Mouse (Mus musculus) kidney, embryonic 16.5 days (tissue): Measurements from ENCODE around the gene Gon4l. TPM values are rescaled to one million over a fixed set of nuclear protein-coding genes. Genes with fewer than 3 reads are reported as not detected.

Source experiments
- ATAC-seq: fragments of 200-750 bp; cut with Nextera tagmentation; 2 replicates; pipeline ENCODE4 v1.8.0; 2017; ENCODE audit warnings: moderate TSS enrichment; ENCODE audit not compliant: low FRiP score, low TSS enrichment
- H3K27ac ChIP-seq: fragments of 300-500 bp; sonication (generic); 2 replicates; pipeline ENCODE4 v1.5.1; 2014; ENCODE audit warnings: low read length
- H3K27me3 ChIP-seq: fragments of 300-500 bp; sonication (generic); 2 replicates; pipeline ENCODE4 v1.6.1; 2014; ENCODE audit warnings: low read length, control low read depth, mixed read lengths; ENCODE audit not compliant: insufficient read depth
- H3K36me3 ChIP-seq: fragments of 300-500 bp; sonication (generic); 2 replicates; pipeline ENCODE4 v1.6.1; 2014; ENCODE audit warnings: low read length, control low read depth, mixed read lengths; ENCODE audit not compliant: insufficient read depth
- H3K4me1 ChIP-seq: fragments of 300-500 bp; sonication (generic); 2 replicates; pipeline ENCODE4 v1.6.1; 2014; ENCODE audit warnings: low read length, control low read depth, mixed read lengths; ENCODE audit not compliant: insufficient read depth
- H3K4me2 ChIP-seq: fragments of 300-500 bp; sonication (generic); replicated peaks from 2 replicates; pipeline ENCODE4 v1.6.1; 2014; ENCODE audit warnings: low read depth, low read length
- H3K4me3 ChIP-seq: fragments of 300-500 bp; sonication (generic); 2 replicates; pipeline ENCODE4 v1.5.1; 2014; ENCODE audit warnings: mild to moderate bottlenecking, low read length
- H3K9ac ChIP-seq: fragments of 300-500 bp; sonication (generic); replicated peaks from 2 replicates; pipeline ENCODE4 v1.6.1; 2014; ENCODE audit warnings: low read length
- H3K9me3 ChIP-seq: fragments of 300-500 bp; sonication (generic); 2 replicates; pipeline ENCODE4 v1.6.1; 2016; ENCODE audit warnings: low read length, control low read depth
- WGBS: fragments of 180-500 bp; shearing (Covaris S2); extraction: QIAGEN DNeasy Blood & Tissue Kit; methylation state at CpG from one replicate; pipeline ENCODE4 v1.1.7; 2014; 5-methylcytosine and 5-hydroxymethylcytosine counted together
- polyA plus RNA-seq: library from polyadenylated mRNA; unstranded; fragments of >200 nt; fragmentation: Nextera tagmentation; extraction: Ambion mirVana; gene quantifications from 2 replicates; pipeline ENCODE4 v1.2.1, GENCODE M21; 2015

Gon4l gene
- polyA plus RNA-seq, 1 experiment from 2014 or later, result 11.3 TPM

DNA sequence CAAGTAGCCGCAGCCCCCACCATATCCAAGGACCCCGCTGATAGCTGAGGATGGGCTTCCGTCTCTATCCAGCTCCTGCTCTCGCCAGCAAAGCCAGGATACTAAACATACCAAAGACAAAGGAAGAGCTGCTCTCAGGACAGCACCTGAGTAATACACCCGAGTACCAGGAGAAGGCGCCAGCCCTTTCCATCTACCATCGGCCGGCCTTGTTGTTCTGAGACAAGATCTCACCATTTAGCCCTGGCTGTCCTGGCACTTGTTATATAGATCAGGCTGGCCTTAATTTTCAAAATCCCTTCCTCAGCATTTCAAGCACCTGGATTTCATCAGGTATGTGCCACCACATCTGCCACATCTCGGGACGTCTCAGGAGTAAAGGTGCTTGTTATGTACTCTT lies 104.0 kb downstream of the Gon4l start:
- H3K4me1 ChIP-seq, result no peaks in the 10 kb centered on the region; the same call in 1 of the 2 replicates
- H3K9me3 ChIP-seq, result no peaks in the 10 kb centered on the region
- WGBS, result 94% methylated on average over 10 of the region's 10 CpGs
- no peak overlapping the region for H3K4me3 ChIP-seq
- no peak for ATAC-seq
- H3K4me2 ChIP-seq, result no peak overlapping the region
- H3K36me3 ChIP-seq, result peaks cover 39% of the 10 kb centered on the region
- no peaks in the 10 kb centered on the region for H3K27me3 ChIP-seq
- no peak overlapping the region for H3K27ac ChIP-seq
- H3K9ac ChIP-seq, result no peak overlapping the region

DNA sequence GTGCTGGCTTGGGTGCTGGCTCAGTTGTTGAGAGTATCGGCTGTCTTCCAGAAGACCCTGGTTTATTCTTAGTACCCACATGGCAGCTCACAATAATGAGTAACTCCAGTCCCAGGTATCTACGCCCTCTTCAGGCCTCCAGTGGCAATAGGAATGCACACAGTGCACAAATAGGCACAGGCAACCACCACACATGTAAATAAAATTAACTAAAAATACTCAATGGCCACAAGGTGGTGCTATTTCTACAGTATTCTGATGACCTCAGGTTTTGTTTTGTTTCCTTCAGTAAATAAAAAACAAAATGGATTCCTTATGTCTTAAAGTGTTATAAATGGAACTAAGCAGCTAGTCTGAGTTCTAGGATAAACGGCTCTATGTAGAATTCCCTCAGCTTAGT lies 104.7 kb downstream of the Gon4l start:
- H3K9ac ChIP-seq, result no peak overlapping the region
- no peaks in the 10 kb centered on the region; the same call in 1 of the 2 replicates for H3K4me1 ChIP-seq
- no peak overlapping the region for H3K4me3 ChIP-seq
- 71% methylated on average over 3 of the region's 3 CpGs for WGBS
- H3K36me3 ChIP-seq, result peaks cover 33% of the 10 kb centered on the region
- no peak overlapping the region for H3K27ac ChIP-seq
- no peak overlapping the region for H3K4me2 ChIP-seq
- H3K27me3 ChIP-seq, result no peaks in the 10 kb centered on the region
- ATAC-seq, result no peak
- no peaks in the 10 kb centered on the region for H3K9me3 ChIP-seq

DNA sequence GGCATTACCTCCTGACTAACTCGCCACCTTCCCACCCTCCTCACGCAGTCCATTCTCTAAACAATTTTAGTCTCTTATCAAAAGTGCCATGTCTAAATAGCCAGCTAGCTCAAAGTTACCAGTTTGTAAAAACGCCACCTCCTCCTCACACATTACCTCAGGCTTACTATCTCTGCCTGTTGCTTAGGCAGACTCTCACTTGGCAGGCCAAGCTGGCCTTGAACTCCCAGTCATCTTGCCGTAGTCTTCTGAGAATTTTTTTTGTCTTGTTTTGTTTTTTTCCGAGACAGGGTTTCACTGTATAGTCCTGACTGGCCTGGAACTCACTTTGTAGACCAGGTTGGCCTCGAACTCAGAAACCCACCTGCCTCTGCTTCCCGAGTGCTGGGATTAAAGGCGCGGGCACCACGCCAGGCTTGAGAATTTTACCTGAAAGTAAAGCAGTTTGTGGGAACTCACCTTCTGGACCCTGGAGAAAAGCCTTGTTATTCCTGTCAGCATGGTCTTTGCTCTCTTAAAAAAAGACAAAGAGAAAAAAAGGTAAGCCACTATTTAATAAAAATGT lies 107.4 kb downstream of the Gon4l start:
- Histone ChIP-seq H3K9me3 (no peaks in the 10 kb centered on the region), H3K27ac (no peak overlapping the region), H3K36me3 (peaks cover 22% of the 10 kb centered on the region), H3K4me1 (no peaks in the 10 kb centered on the region; the same call in 1 of the 2 replicates), H3K27me3 (no peaks in the 10 kb centered on the region), H3K4me2 (no peak overlapping the region), H3K4me3 (no peak overlapping the region), H3K9ac (no peak overlapping the region)
- 92% methylated on average over 10 of the region's 10 CpGs for WGBS
- ATAC-seq, result no peak

DNA sequence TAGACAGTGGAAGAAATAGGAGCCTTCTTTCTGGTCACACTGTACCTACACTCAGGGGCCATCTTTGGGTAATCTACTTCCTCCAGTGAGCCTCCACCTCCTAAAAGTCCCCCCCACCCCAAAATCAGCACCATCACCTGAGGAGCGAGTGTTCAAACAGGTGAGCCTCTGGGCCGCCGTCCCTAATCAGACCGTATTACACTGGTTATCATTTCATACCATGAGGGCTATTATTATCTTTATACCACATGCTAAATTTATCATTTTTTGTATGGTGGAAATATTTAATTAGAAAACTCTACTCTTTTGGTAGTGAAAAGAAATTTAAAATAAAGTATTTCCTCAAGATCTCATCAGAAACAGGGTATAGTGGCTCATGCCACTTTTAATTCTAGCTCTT lies 109.1 kb downstream of the Gon4l start:
- peaks cover 16% of the 10 kb centered on the region for H3K4me1 ChIP-seq
- no peaks in the 10 kb centered on the region for H3K9me3 ChIP-seq
- H3K4me3 ChIP-seq, result no peak overlapping the region
- no peaks in the 10 kb centered on the region for H3K27me3 ChIP-seq
- H3K27ac ChIP-seq, result no peak overlapping the region
- ATAC-seq, result no peak
- 88% methylated on average over 4 of the region's 4 CpGs for WGBS
- H3K4me2 ChIP-seq, result no peak overlapping the region
- H3K36me3 ChIP-seq, result peaks cover 25% of the 10 kb centered on the region
- H3K9ac ChIP-seq, result no peak overlapping the region

DNA sequence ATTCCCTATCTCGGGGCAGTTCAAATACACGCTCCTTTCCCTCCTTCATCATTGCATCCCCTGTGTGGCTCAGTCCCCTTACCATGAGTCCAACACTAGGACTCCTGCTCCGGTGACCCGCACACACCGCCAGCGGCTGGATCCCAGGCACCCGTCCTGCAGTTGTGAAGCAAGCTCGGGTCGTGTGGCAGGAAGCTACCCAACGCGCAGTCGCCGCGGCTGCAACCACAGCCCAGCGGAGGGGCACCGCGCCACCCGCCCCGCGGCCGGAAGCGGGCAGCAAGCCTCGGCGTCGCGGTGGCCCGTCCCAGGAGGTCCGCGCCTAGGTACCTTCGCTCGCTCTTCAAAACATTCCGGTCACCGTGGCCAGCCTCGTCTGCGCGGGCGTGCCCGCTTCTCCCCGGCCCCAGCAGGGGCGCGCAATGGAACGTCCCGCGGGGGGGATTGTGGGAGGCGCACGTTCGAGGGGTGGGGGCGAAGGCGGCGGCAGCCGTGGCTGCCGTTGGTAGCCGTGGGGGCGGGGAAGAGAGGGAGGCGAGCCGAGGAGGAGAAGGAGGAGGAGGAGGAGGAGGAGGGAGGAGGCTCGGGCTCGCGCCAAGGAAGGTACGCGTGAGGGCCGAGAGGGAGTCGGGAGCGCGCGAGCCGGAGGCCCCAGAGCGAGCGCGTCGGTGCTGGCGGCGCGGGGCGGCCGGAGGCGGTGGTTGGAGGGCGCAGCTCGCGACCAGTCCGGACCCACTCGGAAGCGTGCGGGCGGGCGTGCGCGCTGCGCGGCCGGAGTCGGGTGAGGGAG lies 115.0 kb downstream of the Gon4l start:
- WGBS, result under 1% methylated on average over 47 of the region's 92 CpGs
- Histone ChIP-seq H3K4me1 (peaks cover 36% of the 10 kb centered on the region), H3K4me2 (peak overlapping the region; percentile 74), H3K4me3 (peak overlapping the region; percentile 60), H3K27ac (peak overlapping the region; percentile 98), H3K9me3 (no peaks in the 10 kb centered on the region), H3K27me3 (no peaks in the 10 kb centered on the region), H3K36me3 (0 out of 2 replicates have a peak, but pooled peaks cover 3% of the 10 kb centered on the region), H3K9ac (peak overlapping the region; percentile 88)
- ATAC-seq, result peak; percentile 95

DNA sequence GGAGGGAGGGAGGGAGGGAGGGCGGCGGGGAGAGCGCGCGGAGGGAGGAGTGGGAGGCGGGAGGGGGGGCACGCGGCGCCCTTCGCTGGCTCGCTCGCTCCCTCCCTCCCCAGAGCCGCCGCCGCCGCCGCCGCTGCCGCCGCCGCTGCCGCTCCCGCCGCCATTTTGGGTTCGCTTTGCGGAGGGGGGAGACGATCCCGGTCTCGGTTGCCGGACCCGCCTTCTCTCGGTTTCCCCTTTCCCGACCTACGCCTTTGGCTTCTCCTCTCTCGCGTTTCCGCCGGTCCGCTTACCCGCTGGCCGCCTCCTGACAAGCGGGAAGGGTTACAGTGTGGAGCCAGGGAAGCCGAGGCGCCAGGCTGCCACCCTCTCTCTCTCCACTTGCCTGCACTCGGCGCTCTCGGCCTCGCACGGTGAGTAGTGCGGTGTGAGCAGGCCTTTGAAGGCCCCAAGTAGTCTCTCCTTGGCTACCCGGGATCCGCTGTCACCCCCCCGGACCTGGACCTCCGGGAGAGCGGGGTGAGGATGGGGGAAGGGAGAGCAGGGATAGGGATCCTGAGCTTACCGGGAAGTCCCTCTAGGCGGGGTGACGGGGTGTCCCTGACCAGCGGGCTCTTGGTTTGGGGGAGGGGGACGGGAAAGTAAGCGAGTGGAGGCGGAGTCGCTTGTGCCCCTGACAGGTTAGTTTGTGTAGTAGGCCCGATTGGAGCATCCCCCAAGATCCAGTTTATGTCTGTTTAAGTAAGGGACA lies 115.7 kb downstream of the Gon4l start, which contains the start of the genes Ash1l and Dap3:
TSS of gene Ash1l (plus strand) at position 47 of the 751 bp plus-strand sequence.
TSS of gene Dap3 (minus strand) at position 606 of the 751 bp plus-strand sequence.
- Histone ChIP-seq H3K27me3 (no peaks in the 10 kb centered on the region), H3K9me3 (no peaks in the 10 kb centered on the region), H3K9ac (peak within 1 kb of the TSS; percentile 88), H3K4me1 (peaks cover 36% of the 10 kb centered on the region), H3K4me3 (peak within 1 kb of the TSS; percentile 60), H3K4me2 (peak within 1 kb of the TSS; percentile 74), H3K36me3 (0 out of 2 replicates have a peak, but pooled peaks cover 3% of the 10 kb centered on the region), H3K27ac (peak within 1 kb of the TSS; percentile 98)
- ATAC-seq, result peak; percentile 81
- WGBS, result under 1% methylated on average over 49 of the region's 64 CpGs

DNA sequence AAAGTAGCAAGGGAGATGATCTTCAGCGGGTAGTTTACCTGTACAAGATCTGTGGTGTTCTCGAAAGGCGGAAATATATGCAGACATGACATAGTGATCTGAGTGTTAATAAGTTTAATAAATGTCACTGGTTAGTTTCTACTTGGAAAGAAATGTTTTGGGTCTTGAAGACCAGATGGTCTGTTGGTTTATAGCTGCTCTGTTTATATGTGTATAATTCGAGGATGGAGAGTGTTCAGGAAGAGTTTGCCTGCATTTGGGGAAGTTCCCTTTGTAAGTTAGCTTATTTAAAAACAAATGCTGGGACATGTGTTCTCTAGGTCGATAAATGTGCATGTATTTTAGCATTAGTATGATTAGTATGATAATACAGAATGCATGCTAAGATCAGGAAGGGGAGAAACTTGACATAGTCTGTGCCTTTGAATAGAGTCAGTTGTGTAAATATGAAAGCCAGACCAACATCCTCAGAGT lies 116.3 kb downstream of the Gon4l start:
- peaks cover 36% of the 10 kb centered on the region for H3K4me1 ChIP-seq
- no peaks in the 10 kb centered on the region for H3K27me3 ChIP-seq
- H3K4me2 ChIP-seq, result peak overlapping the region; percentile 74
- 0 out of 2 replicates have a peak, but pooled peaks cover 3% of the 10 kb centered on the region for H3K36me3 ChIP-seq
- peak overlapping the region; percentile 60 for H3K4me3 ChIP-seq
- no peaks in the 10 kb centered on the region for H3K9me3 ChIP-seq
- H3K27ac ChIP-seq, result peak overlapping the region; percentile 98
- H3K9ac ChIP-seq, result peak overlapping the region; percentile 88
- ATAC-seq, result no peak
- WGBS, result 1% methylated on average over 5 of the region's 5 CpGs

DNA sequence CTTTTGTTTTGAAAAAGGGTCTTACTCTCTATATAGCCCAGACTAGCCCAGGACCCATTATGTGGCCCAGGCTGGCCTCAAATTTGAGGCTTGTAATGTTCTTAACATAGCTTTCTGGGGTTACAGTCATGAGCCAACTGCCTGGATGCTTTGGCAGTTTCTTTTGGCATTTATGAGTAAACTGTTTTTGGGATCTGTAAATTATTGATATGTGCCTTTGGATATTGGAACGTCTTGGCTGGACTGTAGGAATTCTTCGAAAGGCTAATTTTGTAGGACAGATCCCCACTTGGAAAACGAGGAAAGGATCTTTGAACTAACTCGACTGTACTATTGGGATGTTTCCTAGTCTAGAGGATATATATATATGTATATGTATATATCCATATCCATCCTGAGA lies 118.2 kb downstream of the Gon4l start:
- Histone ChIP-seq H3K27me3 (no peaks in the 10 kb centered on the region), H3K9ac (no peak overlapping the region), H3K4me3 (no peak overlapping the region), H3K27ac (no peak overlapping the region), H3K4me2 (no peak overlapping the region), H3K4me1 (peaks cover 29% of the 10 kb centered on the region), H3K36me3 (no peaks in the 10 kb centered on the region), H3K9me3 (no peaks in the 10 kb centered on the region)
- 81% methylated on average over 4 of the region's 4 CpGs for WGBS
- no peak for ATAC-seq

DNA sequence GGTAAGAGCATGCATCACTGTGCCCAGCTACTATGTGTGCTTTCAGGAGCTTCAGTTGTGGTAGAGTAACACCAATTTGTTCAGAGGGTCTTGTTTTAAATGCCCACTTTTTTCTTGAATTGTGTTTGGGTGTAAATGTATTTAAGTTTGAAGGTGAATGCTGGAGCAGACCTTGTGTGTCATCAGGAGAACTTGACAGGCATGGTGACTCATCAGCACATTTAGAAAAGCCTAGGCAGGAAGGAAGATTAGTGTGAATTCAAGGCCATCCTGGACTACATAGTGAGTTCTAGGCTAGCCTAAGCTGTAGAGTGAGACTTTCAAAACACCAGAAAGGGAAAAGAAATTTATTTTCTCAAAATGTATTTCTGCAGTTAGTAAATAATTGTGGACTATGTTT lies 118.7 kb downstream of the Gon4l start:
- Histone ChIP-seq H3K4me2 (no peak overlapping the region), H3K4me3 (no peak overlapping the region), H3K9me3 (no peaks in the 10 kb centered on the region), H3K9ac (no peak overlapping the region), H3K27ac (no peak overlapping the region), H3K4me1 (peaks cover 24% of the 10 kb centered on the region), H3K36me3 (no peaks in the 10 kb centered on the region), H3K27me3 (no peaks in the 10 kb centered on the region)
- no peak for ATAC-seq
